ENCODE assay signal across 8 mouse cellular contexts in genomic region chr11:73159957-73160810, GRCm38 (mm10). TPM values are rescaled to one million over a fixed set of nuclear protein-coding genes. Genes with fewer than 3 reads are reported as not detected.
DNase-seq lines count a peak whose midpoint lies in the region; ATAC-seq and TF ChIP-seq lines count a peak whose summit lies in the region.

P2rx5 (plus strand) TSS chr11:73160421.

- 2% methylated on average over 49 of the region's 49 CpGs for WGBS in heart, embryonic 10.5 days
- 5% methylated on average over 49 of the region's 49 CpGs for WGBS in kidney, adult 2 months
- WGBS in lung, embryonic 16.5 days: 3% methylated on average over 48 of the region's 49 CpGs
- 5% methylated on average over 49 of the region's 49 CpGs for WGBS in small intestine, adult 2 months

- no peaks in the 10 kb centered on the region for H3K36me3 ChIP-seq in heart, embryonic 10.5 days
- no peaks in the 10 kb centered on the region for H3K36me3 ChIP-seq in kidney, adult 2 months (ENCODE audit: control insufficient read depth, insufficient read depth, low read length)
- H3K36me3 ChIP-seq in lung, embryonic 16.5 days (ENCODE audit: control insufficient read depth, insufficient read depth, low read length): no peaks in the 10 kb centered on the region
- no peaks in the 10 kb centered on the region for H3K36me3 ChIP-seq in small intestine, adult 2 months (ENCODE audit: control insufficient read depth, insufficient read depth, low read length)

- peak within 1 kb of the TSS; percentile 68 for H3K4me3 ChIP-seq in heart, embryonic 10.5 days
- peak within 1 kb of the TSS; percentile 42 for H3K4me3 ChIP-seq in kidney, adult 2 months (ENCODE audit: insufficient read depth, low read depth, low read length)
- peak within 1 kb of the TSS; percentile 48 for H3K4me3 ChIP-seq in lung, embryonic 16.5 days (ENCODE audit: low read length)
- peak within 1 kb of the TSS; percentile 54 for H3K4me3 ChIP-seq in small intestine, adult 2 months (ENCODE audit: low read depth, low read length)

- TF ChIP-seq CTCF in kidney, adult 2 months (conservative IDR thresholded peaks at IDR 0.05; ENCODE audit: insufficient read depth, insufficient read length, low read depth, low read length): no peak
- TF ChIP-seq CTCF in small intestine, adult 2 months (IDR thresholded peaks at IDR 0.05; ENCODE audit: extremely low read depth, insufficient read length, insufficient replicate concordance, low read depth, low read length): no peak

- H3K4me2 ChIP-seq in lung, embryonic 16.5 days (ENCODE audit: low read depth, low read length): peak within 1 kb of the TSS; percentile 88

- no peaks in the 10 kb centered on the region for H3K9me3 ChIP-seq in heart, embryonic 10.5 days
- H3K9me3 ChIP-seq in lung, embryonic 16.5 days (ENCODE audit: control insufficient read depth, low read length): no peaks in the 10 kb centered on the region

- peaks cover 65% of the 10 kb centered on the region for H3K27me3 ChIP-seq in heart, embryonic 10.5 days (ENCODE audit: insufficient read depth, poor library complexity, severe bottlenecking)
- no peaks in the 10 kb centered on the region for H3K27me3 ChIP-seq in kidney, adult 2 months (replicated peaks; ENCODE audit: control insufficient read depth, insufficient read depth, low read length)
- peaks cover 19% of the 10 kb centered on the region; the same call in 1 of the 2 replicates for H3K27me3 ChIP-seq in lung, embryonic 16.5 days (ENCODE audit: control insufficient read depth, insufficient read depth, low read depth, low read length)
- H3K27me3 ChIP-seq in small intestine, adult 2 months (ENCODE audit: control insufficient read depth, insufficient read depth, low read length): peaks cover 3% of the 10 kb centered on the region; the same call in 1 of the 2 replicates

- ATAC-seq in common myeloid progenitor, adult 5-6 weeks (replicated peaks; ENCODE audit: low read depth, poor library complexity, severe bottlenecking): peak; percentile 61
- peak; percentile 89 for ATAC-seq in lung, embryonic 16.5 days (ENCODE audit: low read depth)

- peak within 1 kb of the TSS; percentile 71 for H3K27ac ChIP-seq in heart, embryonic 10.5 days
- peak within 1 kb of the TSS; percentile 67 for H3K27ac ChIP-seq in kidney, adult 2 months (ENCODE audit: insufficient read depth, low read depth, low read length)
- H3K27ac ChIP-seq in lung, embryonic 16.5 days (ENCODE audit: low read length): no peak within 1 kb of the TSS
- no peak within 1 kb of the TSS for H3K27ac ChIP-seq in small intestine, adult 2 months (ENCODE audit: insufficient read depth, low read depth, low read length)

- TF ChIP-seq POLR2A in kidney, adult 2 months (IDR thresholded peaks at IDR 0.05; ENCODE audit: low read depth, low read length): no peak
- TF ChIP-seq POLR2A in small intestine, adult 2 months (IDR thresholded peaks at IDR 0.05; ENCODE audit: low read depth, low read length): no peak

- H3K9ac ChIP-seq in lung, embryonic 16.5 days (ENCODE audit: low read length): peak within 1 kb of the TSS; percentile 63

- H3K4me1 ChIP-seq in heart, embryonic 10.5 days: peaks cover 15% of the 10 kb centered on the region
- peaks cover 6% of the 10 kb centered on the region; the same call in 1 of the 2 replicates for H3K4me1 ChIP-seq in kidney, adult 2 months (ENCODE audit: control insufficient read depth, insufficient read depth, low read length)
- 0 out of 2 replicates have a peak, but pooled peaks cover 7% of the 10 kb centered on the region for H3K4me1 ChIP-seq in lung, embryonic 16.5 days (replicated peaks; ENCODE audit: control insufficient read depth, insufficient read depth, low read length)
- peaks cover 3% of the 10 kb centered on the region for H3K4me1 ChIP-seq in small intestine, adult 2 months (ENCODE audit: control insufficient read depth, insufficient read depth, insufficient read length, low read length)

- DNase-seq in right cerebral cortex, postnatal 25 days: peak; percentile 23
- DNase-seq in right cerebral cortex, postnatal 36 days (ENCODE audit: low spot score in 2 of 2): no peak
- DNase-seq in heart, embryonic 10.5 days (ENCODE audit: low spot score): peak; percentile 78
- peak; percentile 78 for DNase-seq in kidney, adult 2 months
- no peak for DNase-seq in natural killer cell, adult 2 months (ENCODE audit: low spot score in 2 of 2)

RNA-seq across cellular contexts. Expression of gene P2rx5, which starts in this region (rescaled TPM):
- total RNA-seq in common myeloid progenitor, adult 5-6 weeks (2017): not detected in 2 replicates
- polyA plus RNA-seq in heart, embryonic 10.5 days (2016; fragmentation: Nextera tagmentation; extraction: Ambion mirVana): 0.41 and 0.97 TPM in 2 replicates
- 7.4 and 8.7 TPM in 2 replicates for polyA plus RNA-seq in kidney, adult 2 months (2012; rRNA removed)
- 0.18 and 0.70 TPM in 2 replicates for polyA plus RNA-seq in lung, embryonic 16.5 days (2015; fragmentation: Nextera tagmentation; extraction: Ambion mirVana)
- polyA plus RNA-seq in small intestine, adult 2 months (2012; rRNA removed): 0.15 and 0.17 TPM in 2 replicates

Comparison
In these comparisons a context has a peak if more than half of its experiments do, and no peak if none do; other contexts are left out.
1. DNase-seq: peak in right cerebral cortex, postnatal 25 days (single experiment) and kidney, adult 2 months (single experiment); none in right cerebral cortex, postnatal 36 days (0 of 2) and natural killer cell, adult 2 months (0 of 2).
2. Peak in ATAC-seq in common myeloid progenitor, adult 5-6 weeks; RNA of the gene not detected or under 1 TPM.
3. Peak in DNase-seq, H3K4me3 ChIP-seq and H3K27ac ChIP-seq in heart, embryonic 10.5 days; RNA of the gene not detected or under 1 TPM.
4. Peak in ATAC-seq, H3K4me3 ChIP-seq, H3K9ac ChIP-seq and H3K4me2 ChIP-seq in lung, embryonic 16.5 days; RNA of the gene not detected or under 1 TPM.
5. Peak in every context shown above with its lines, with median percentiles within 50 percentile points of each other: H3K4me3 ChIP-seq.